Mouse (Mus musculus) kidney, postnatal 25 days (tissue): Measurements from ENCODE around the gene Gm20715.
A peak's percentile ranks its signal among the peaks of the same experiment; 100 is the strongest.
"Not testable (repeated sequence)": the region's sequence is repeated elsewhere in the genome, so short reads cannot be mapped to it uniquely, and the experiment has no call there.

Source experiments
- DNase-seq, 2 experiments: peaks; one replicate each; pipeline ENCODE4 v3.0.0; 2021; ENCODE audit warnings: mixed read lengths in 2 of 2

Gene Gm20715

GRCm38 (mm10) chr7:6410043-6410442, at the start of gene Gm20715:
Gm20715 (plus strand) TSS chr7:6410277.
- peak; percentile 96 to 100 for DNase-seq

- DNase-seq = no peak
Measured at GRCm38 (mm10) chr7:6360477-6361060, 49.5 kb upstream of the Gm20715 start.

GRCm38 (mm10) chr7:6361756-6362155, 48.3 kb upstream of the Gm20715 start:
- DNase-seq = no peak

DNA sequence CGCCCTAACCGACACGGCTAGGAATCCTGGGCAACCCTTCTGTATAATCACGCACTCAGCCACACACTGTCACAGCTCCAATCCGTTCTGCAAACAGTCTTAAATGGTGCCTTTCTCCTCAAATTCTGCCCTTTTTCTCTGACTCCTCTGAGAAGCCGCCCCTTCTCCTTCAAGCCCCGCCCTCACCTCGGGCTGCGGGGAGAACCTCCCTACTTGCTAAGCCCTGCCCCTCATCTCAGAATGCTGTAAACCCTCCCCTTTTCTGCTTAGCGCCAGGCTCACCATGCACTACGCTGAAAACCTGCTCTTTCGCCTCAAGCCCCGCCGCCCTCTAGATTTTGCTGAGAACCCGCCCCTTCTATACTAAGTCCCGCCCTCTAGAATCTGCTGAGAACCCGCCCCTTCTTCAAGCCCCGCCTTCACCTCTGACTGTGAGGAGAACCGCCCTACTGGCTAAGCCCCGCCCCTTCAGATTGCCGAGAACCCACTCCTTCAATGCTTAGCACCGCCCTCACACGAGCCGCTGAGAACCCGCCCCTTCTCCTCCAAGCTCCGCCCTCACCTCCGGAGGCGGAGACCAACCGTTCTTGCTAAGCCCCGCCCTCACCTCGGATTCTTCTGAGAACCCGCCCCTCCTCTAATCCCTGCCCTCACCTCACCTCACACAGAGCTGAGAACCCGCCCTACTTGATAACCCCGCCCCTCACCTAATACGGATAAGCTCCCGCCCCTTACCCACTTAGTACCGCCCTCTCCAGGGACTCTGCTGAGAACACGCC, 47.6 kb upstream of the Gm20715 start:
- peak; percentile 99 to 100 for DNase-seq

DNA sequence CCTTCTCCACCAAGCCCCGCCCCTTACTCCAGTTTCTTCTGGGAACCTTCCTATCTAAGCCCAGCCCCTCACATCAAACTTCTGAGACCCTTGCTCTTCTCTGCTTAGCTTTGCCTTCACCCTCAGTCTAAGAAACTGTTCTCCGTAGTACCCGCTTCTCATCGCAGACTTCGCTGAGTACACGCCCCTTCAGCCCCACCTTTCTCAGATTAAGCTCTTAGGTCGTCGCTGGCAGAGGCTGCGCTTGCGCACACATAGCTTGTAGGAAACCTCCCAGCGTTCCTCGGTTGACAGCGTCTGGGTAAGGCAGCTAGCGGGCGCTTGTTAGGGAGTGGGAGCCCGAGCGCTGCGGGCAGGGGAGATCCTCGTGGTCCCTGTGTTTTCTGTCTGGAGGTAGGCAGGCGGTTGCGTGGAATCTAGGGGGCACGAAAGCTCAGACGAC, 47.0 kb upstream of the Gm20715 start, which contains the start of gene Zfp78:
Gene Zfp78 (plus strand): TSS at position 234 of the 442 bp plus-strand sequence.
- peak; percentile 90 to 94 for DNase-seq

DNA sequence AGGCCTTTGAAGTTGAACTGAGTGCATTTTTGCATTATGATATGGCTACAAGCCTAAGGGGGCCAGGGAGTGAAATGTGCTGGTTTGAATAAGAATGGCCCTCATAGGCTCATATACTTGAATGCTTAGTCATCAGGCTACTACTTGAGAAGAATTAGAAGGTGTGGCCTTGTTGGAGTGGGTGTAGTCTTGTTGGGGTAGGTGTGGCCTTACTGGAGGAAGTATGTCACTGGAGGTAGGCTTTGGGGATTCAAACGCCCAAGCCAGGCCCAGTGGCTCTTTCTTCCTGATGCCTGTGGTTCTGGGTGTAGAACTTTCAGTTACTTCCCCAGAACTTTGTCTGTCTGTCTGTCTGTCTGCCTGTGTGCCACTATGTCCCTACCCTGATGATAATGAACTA, 45.3 kb upstream of the Gm20715 start:
- DNase-seq = no peak

GRCm38 (mm10) chr7:6367185-6367584, 42.9 kb upstream of the Gm20715 start:
- no peak for DNase-seq

DNA sequence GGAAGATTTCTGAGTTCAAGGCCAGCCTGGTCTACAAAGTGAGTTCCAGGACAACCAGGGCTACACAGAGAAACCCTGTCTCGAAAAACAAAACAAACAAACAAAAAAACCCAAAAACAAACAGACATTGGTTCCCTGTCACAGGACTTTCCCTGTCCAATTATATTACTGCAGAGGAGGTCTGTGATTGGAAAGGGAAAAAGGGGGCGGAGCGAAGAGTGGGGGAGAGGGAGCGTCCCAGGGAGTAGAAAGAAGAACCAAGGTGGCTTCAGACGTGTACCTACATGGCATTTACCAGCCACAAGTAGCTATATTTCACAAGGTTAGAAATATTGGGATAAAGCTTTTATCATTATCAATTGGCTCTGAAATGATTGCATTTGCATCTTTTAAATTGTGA, 41.9 kb upstream of the Gm20715 start:
- not testable (repeated sequence) for DNase-seq

DNA sequence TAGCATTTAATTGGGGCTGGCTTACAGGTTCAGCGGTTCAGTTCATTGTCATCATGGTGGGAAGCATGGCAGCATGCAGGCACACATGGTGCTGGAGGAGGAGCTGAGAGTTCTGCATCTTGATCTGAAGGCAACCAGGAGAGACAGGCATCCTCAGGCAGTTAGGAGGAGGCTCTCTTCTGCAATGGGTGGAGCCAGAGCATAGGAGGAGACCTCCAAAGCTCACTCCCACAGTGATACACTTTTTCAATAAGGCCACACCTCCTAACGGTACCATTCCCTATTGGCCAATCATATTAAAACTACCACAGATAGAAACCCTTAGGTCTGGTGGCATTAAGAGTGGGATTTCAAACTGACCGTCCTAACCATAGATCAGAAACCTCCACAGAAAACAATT, 40.6 kb upstream of the Gm20715 start:
- DNase-seq = no peak

GRCm38 (mm10) chr7:6372993-6373392, 37.1 kb upstream of the Gm20715 start:
- no peak for DNase-seq

- DNase-seq = no peak
Measured at GRCm38 (mm10) chr7:6378441-6378840, 31.6 kb upstream of the Gm20715 start.

DNA sequence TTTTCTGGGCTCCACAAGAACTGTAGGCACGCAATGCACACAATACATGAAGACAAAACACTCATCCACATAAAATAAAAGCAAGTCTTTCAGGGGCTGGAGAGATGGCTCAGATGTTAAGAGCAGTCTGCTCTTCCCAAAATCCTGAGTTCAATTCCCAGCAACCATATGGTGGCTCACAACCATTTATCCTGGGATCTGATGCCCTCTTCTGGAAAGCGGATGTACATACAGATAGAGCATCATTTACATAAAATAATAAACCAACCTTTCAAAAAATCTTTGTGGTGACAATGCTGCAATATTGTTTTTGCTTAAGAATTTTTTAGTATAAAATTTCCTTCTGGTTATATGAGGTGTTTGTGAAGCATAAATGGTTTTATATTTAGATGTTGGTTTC, 28.6 kb upstream of the Gm20715 start:
- no peak for DNase-seq

GRCm38 (mm10) chr7:6383044-6383455, 27.0 kb upstream of the Gm20715 start, which contains the start of gene Zfp28:
Zfp28 (plus strand) TSS chr7:6383295.
- DNase-seq = peak; percentile 95 to 97

DNA sequence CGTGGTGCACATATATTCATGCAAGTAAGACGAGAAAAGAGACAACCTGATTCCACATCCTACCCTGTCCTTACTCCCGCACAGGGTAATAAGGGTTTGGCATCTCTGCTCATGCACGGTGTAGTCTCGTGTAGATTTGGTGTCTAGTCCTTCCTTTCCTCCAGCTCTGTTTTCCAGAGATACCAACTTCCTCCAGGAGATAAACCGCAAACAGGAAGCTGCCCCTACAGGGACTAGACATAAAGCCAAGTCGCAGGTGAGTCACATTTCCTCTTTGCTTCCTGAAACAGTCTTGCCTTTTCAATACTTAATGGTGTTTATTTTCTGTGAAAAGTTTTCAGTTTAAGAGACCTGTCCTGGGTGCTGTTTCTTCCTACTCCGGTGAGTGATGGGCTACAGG, 26.1 kb upstream of the Gm20715 start:
- no peak for DNase-seq

GRCm38 (mm10) chr7:6386995-6387394, 23.1 kb upstream of the Gm20715 start:
- DNase-seq = peak; percentile 24 to 54

DNA sequence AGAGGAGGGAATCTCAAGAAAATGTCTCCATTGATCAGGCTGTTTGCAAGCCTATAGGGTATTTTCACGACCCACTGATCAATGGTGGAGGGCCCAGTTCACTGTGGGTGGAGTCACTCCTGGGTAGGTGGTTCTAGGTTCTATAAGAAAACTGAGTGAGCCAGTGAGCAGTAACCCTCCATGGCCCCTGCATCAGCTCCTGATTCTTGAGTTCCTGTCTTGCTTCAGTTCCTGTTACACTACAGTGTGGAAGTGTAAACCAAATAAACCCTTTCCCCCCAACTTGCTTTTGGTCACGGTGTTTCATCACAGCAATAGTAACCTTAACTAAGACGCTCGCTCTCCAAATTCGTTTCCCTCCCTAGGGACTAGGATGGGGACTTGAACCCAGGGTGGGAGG, 21.1 kb upstream of the Gm20715 start:
- no peak for DNase-seq

DNA sequence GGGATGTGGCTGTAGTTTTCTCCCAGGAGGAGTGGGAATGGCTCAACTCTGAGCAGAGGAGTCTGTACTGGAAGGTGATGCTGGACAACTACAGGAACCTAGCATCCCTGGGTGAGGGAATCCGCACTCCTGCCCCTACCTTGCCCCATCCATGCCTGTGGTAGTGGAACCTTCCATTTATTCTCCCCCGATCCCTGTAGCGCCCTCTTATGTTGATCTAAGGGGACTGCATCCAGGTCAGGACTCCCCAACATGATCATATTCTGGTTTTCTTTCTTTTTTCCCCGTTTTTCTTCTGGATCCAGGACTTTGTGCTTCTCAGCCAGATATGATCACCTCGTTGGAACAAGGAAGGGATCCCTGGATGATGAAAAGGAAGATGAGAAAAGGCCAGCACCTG, 20.6 kb upstream of the Gm20715 start:
- no peak for DNase-seq

DNA sequence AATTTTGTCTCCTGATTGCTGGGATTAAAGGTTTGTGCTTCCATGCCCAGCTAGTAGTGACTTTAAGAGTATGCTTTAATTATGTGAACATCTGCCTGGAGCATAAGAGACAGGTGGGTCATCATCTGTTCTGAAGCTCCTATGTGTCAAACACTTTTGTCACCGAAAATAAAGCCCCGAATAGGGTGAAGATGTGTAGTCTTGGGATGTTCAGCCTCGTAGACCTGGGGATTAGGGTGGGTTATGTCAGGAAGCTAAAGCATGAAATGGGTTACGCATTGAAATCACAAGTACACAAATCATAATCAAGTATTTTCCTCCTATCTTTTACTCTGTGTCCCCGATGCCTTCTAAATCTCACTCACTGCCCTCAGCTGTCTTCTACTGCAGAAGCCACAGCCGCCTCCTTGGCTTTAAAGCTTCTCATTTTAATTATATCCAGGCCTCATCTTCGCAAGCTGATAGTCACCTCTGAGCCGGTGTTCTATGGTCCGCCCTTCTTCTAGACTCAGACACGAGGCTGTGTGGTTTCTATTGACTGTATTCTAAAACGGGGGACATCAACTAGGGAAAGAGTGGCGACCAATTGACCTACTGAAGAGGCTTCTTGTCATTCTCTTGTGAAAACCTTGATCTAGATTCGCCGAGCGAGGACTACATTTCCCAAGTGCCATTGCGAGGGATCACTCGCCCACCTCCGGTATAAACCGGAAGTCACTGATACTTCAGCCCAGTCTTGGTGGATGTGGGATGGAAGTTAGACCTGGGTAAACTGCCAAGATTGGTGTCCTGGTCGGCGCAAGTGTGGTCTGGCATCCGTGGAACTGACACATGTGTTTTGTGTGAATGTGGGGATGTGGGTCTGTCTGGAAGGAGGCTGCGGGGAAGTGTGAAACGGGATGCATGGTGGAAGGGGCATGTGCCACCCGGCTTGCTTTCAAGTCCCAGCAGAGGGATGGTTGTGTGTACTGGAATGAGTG, 11.8 kb upstream of the Gm20715 start, which contains the start of gene Smim17:
Gene Smim17 (plus strand): TSS at position 720 of the 980 bp plus-strand sequence.
- DNase-seq = peak; percentile 40 to 50

- no peak for DNase-seq
Measured at GRCm38 (mm10) chr7:6414626-6415441, 4.8 kb downstream of the Gm20715 start.

GRCm38 (mm10) chr7:6415442-6415787, 5.3 kb downstream of the Gm20715 start:
- DNase-seq = no peak

DNA sequence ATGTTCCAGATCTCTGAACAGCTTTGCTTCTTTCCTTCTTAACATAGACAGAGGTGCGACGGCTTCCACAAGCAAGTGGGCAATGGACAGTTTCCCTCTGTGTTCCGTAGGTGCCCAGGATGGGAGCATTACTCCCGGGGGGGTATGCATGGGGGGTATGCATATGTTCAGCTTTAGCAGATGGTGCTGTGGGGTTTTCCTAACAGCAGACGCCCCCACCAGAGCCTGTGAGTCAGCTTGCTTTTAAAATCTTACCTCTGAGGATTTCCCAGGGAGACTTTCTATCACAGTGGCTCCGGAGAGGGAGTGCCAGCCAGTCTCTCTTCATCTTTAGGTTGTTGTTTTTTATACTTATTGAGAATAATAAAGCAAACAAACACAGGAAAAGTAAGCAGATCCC, 9.8 kb downstream of the Gm20715 start:
- DNase-seq = no peak

- DNase-seq = no peak
Measured at GRCm38 (mm10) chr7:6429381-6429780, 19.3 kb downstream of the Gm20715 start.
